15 mouse cellular contexts compared by ENCODE assay signal in genomic region chr6:122543574-122543973, GRCm38 (mm10).
"Had no signal": no experiment of that assay in that cellular context is flagged by ENCODE, and none has a peak within 500 bp of the region (broad histone marks: within the 10 kb centered on the region; RNA-seq: fewer than 3 reads in every experiment).

No protein-coding gene starts in this region.

- ATAC-seq: liver, postnatal 0 days; lung, postnatal 0 days had no signal

- DNase-seq: liver, embryonic 13.5 days; liver, postnatal 0 days; lung, adult 2 months; lung, postnatal 14 days; lung, postnatal 36 days; midbrain, embryonic 14.5 days; retina, postnatal 1 day; right cerebral cortex, adult 18-20 months; right cerebral cortex, postnatal 25 days; right cerebral cortex, postnatal 4 days; spleen, adult 18-20 months; thymus, adult 2 months; thymus, postnatal 25 days; thymus, postnatal 4 days had no signal
